ENCODE assay signal across 8 mouse cellular contexts in genomic region chr2:180704591-180704990, GRCm38 (mm10). TPM values are rescaled to one million over a fixed set of nuclear protein-coding genes. Genes with fewer than 3 reads are reported as not detected.
DNase-seq lines count a peak whose midpoint lies in the region; ATAC-seq and TF ChIP-seq lines count a peak whose summit lies in the region.

No protein-coding gene starts in this region.

- intact Hi-C loops in heart, postnatal 10 days (cut with DNase I): loop anchor here (10.0 kb wide), 1 partner anchor 530 kb away; the partner anchor contains the start of gene Adrm1

- H3K9ac ChIP-seq in intestine, embryonic 16.5 days (ENCODE audit: low read depth, low read length): 0 out of 2 replicates have a peak overlapping the region, but pooled peaks have one; percentile 2
- no peak overlapping the region for H3K9ac ChIP-seq in intestine, embryonic 15.5 days
- peak overlapping the region; percentile 13 for H3K9ac ChIP-seq in liver, embryonic 14.5 days (replicated peaks)

- H3K36me3 ChIP-seq in intestine, embryonic 16.5 days (ENCODE audit: control insufficient read depth, insufficient read depth, low read length): no peaks in the 10 kb centered on the region
- no peaks in the 10 kb centered on the region for H3K36me3 ChIP-seq in intestine, embryonic 15.5 days
- peaks cover 4% of the 10 kb centered on the region for H3K36me3 ChIP-seq in liver, embryonic 14.5 days (replicated peaks; ENCODE audit: control insufficient read depth, insufficient read depth, low read depth)

- no peak overlapping the region for H3K4me2 ChIP-seq in intestine, embryonic 16.5 days (ENCODE audit: low read depth, low read length)
- no peak overlapping the region for H3K4me2 ChIP-seq in intestine, embryonic 15.5 days (replicated peaks)
- H3K4me2 ChIP-seq in liver, embryonic 14.5 days (ENCODE audit: low read depth): peak overlapping the region; percentile 99

- ATAC-seq in intestine, embryonic 16.5 days: no peak
- no peak for ATAC-seq in intestine, embryonic 15.5 days
- ATAC-seq in liver, embryonic 14.5 days (ENCODE audit: insufficient read depth): no peak
- ATAC-seq in frontal cortex, adult (ENCODE audit: low TSS enrichment): no peak
- ATAC-seq in activated CD4-positive, CD25-positive, alpha-beta regulatory T cell, adult 4 months: no peak

- TF ChIP-seq CTCF in liver, embryonic 14.5 days (IDR thresholded peaks at IDR 0.05; ENCODE audit: low read depth): no peak

- H3K27me3 ChIP-seq in intestine, embryonic 16.5 days (replicated peaks; ENCODE audit: control insufficient read depth, insufficient read depth, low read length): no peaks in the 10 kb centered on the region
- no peaks in the 10 kb centered on the region for H3K27me3 ChIP-seq in intestine, embryonic 15.5 days (replicated peaks)
- no peaks in the 10 kb centered on the region for H3K27me3 ChIP-seq in liver, embryonic 14.5 days (ENCODE audit: control insufficient read depth, insufficient read depth, low read length)

- peak overlapping the region; percentile 53; the same call in 1 of the 2 replicates for H3K27ac ChIP-seq in intestine, embryonic 16.5 days (ENCODE audit: low read length)
- H3K27ac ChIP-seq in intestine, embryonic 15.5 days: no peak overlapping the region
- H3K27ac ChIP-seq in liver, embryonic 14.5 days: peak overlapping the region; percentile 10

- H3K4me3 ChIP-seq in intestine, embryonic 16.5 days (ENCODE audit: low read length): no peak overlapping the region
- H3K4me3 ChIP-seq in intestine, embryonic 15.5 days (replicated peaks): no peak overlapping the region
- no peak overlapping the region for H3K4me3 ChIP-seq in liver, embryonic 14.5 days (ENCODE audit: insufficient read depth in 1 of 2, low read depth in 2 of 2, low read length in 2 of 2)

- WGBS in intestine, embryonic 16.5 days: 70% methylated on average over 8 of the region's 8 CpGs
- WGBS in intestine, embryonic 15.5 days: 75% methylated on average over 8 of the region's 8 CpGs
- WGBS in liver, embryonic 14.5 days (ENCODE audit: insufficient replicate concordance): 52% methylated on average over 8 of the region's 8 CpGs

- peak; percentile 36 for DNase-seq in R1 (ENCODE audit: low read depth, low spot score)
- peak; percentile 82 to 84 for DNase-seq in heart, postnatal 10 days
- no peak for DNase-seq in liver, embryonic 14.5 days (ENCODE audit: low read depth in 3 of 3, low spot score in 3 of 3)
- no peak for DNase-seq in retina, postnatal 1 day

- peaks cover 47% of the 10 kb centered on the region for H3K4me1 ChIP-seq in intestine, embryonic 16.5 days (ENCODE audit: control insufficient read depth, insufficient read depth, low read length)
- peaks cover 28% of the 10 kb centered on the region for H3K4me1 ChIP-seq in intestine, embryonic 15.5 days (replicated peaks)
- H3K4me1 ChIP-seq in liver, embryonic 14.5 days (replicated peaks; ENCODE audit: control insufficient read depth in 2 of 2, insufficient read depth in 2 of 2, low read length in 1 of 2): peaks cover 43 to 53% of the 10 kb centered on the region in 2 experiments

- no peaks in the 10 kb centered on the region for H3K9me3 ChIP-seq in intestine, embryonic 16.5 days (ENCODE audit: control insufficient read depth, low read length)
- H3K9me3 ChIP-seq in intestine, embryonic 15.5 days: no peaks in the 10 kb centered on the region
- H3K9me3 ChIP-seq in liver, embryonic 14.5 days (ENCODE audit: control insufficient read depth, low read length): no peaks in the 10 kb centered on the region

- TF ChIP-seq EP300 in liver, embryonic 14.5 days (IDR thresholded peaks at IDR 0.05; ENCODE audit: low read depth): no peak

RNA-seq across cellular contexts. Expression of gene Dido1, which starts 5.2 kb away (rescaled TPM):
- 16.6 and 17.0 TPM in 2 replicates for polyA plus RNA-seq in intestine, embryonic 16.5 days (2015; fragmentation: Nextera tagmentation; extraction: Ambion mirVana)
- 22.8 and 23.2 TPM in 2 replicates for polyA plus RNA-seq in intestine, embryonic 15.5 days (2015; fragmentation: Nextera tagmentation; extraction: Ambion mirVana)
- total RNA-seq in heart, postnatal 10 days (2021): 10 to 100 TPM; 40.6 to 42.8 TPM
- polyA plus RNA-seq in liver, embryonic 14.5 days (2012; rRNA removed): 9.1 and 12.2 TPM in 2 replicates
- polyA plus RNA-seq in liver, embryonic 14.5 days (2014; fragmentation: Nextera tagmentation; extraction: Ambion mirVana): 10.4 and 12.2 TPM in 2 replicates
- polyA plus RNA-seq in activated CD4-positive, CD25-positive, alpha-beta regulatory T cell, adult 4 months (2017; shearing (Covaris generic)): 10 to 100 TPM; 35.0 to 46.9 TPM

RNA-seq across cellular contexts. Expression of gene Gid8, which starts 5.3 kb away (rescaled TPM):
- polyA plus RNA-seq in intestine, embryonic 16.5 days (2015; fragmentation: Nextera tagmentation; extraction: Ambion mirVana): 51.1 and 54.4 TPM in 2 replicates
- polyA plus RNA-seq in intestine, embryonic 15.5 days (2015; fragmentation: Nextera tagmentation; extraction: Ambion mirVana): 52.6 and 55.1 TPM in 2 replicates
- 10 to 100 TPM; 77.9 to 79.1 TPM for total RNA-seq in heart, postnatal 10 days (2021)
- 62.6 and 87.4 TPM in 2 replicates for polyA plus RNA-seq in liver, embryonic 14.5 days (2012; rRNA removed)
- 121 and 127 TPM in 2 replicates for polyA plus RNA-seq in liver, embryonic 14.5 days (2014; fragmentation: Nextera tagmentation; extraction: Ambion mirVana)
- 10 to 100 TPM; 22.3 to 24.5 TPM for polyA plus RNA-seq in activated CD4-positive, CD25-positive, alpha-beta regulatory T cell, adult 4 months (2017; shearing (Covaris generic))

RNA-seq across cellular contexts. Expression of gene Slc17a9, which starts 20.5 kb away (rescaled TPM):
- polyA plus RNA-seq in intestine, embryonic 16.5 days (2015; fragmentation: Nextera tagmentation; extraction: Ambion mirVana): 5.4 and 6.3 TPM in 2 replicates
- 2.3 and 4.6 TPM in 2 replicates for polyA plus RNA-seq in intestine, embryonic 15.5 days (2015; fragmentation: Nextera tagmentation; extraction: Ambion mirVana)
- under 1 TPM; 0.69 to 0.89 TPM for total RNA-seq in heart, postnatal 10 days (2021)
- polyA plus RNA-seq in liver, embryonic 14.5 days (2012; rRNA removed): 7.7 and 10.5 TPM in 2 replicates
- 5.6 and 6.8 TPM in 2 replicates for polyA plus RNA-seq in liver, embryonic 14.5 days (2014; fragmentation: Nextera tagmentation; extraction: Ambion mirVana)
- 10 to 100 TPM; 68.7 to 77.6 TPM for polyA plus RNA-seq in activated CD4-positive, CD25-positive, alpha-beta regulatory T cell, adult 4 months (2017; shearing (Covaris generic))

Comparison
In these comparisons a context has a peak if more than half of its experiments do, and no peak if none do; other contexts are left out.
1. DNase-seq: peak in R1 (single experiment) and heart, postnatal 10 days (2 of 2); none in liver, embryonic 14.5 days (0 of 3) and retina, postnatal 1 day (single experiment).